Mouse (Mus musculus): Measurements from ENCODE around the gene Car5a.

GRCm38 (mm10) chr8:121880818-121881217 is 63.9 kb downstream of the Car5a start:
- no peak for TF ChIP-seq CTCF (conservative IDR thresholded peaks at IDR 0.05; ENCODE audit: low read length)
- no peak for TF ChIP-seq NANOG (IDR thresholded peaks at IDR 0.05; ENCODE audit: borderline replicate concordance, low read length)
- TF ChIP-seq POU5F1 (IDR thresholded peaks at IDR 0.05; ENCODE audit: borderline replicate concordance, low read length) = no peak

All from E14TG2a.4 (cell line).